19 mouse cellular contexts compared by ENCODE assay signal in genomic region chr4:101220946-101221345, GRCm38 (mm10). TPM values are rescaled to one million over a fixed set of nuclear protein-coding genes. Genes with fewer than 3 reads are reported as not detected.
A peak's percentile ranks its signal among the peaks of the same experiment; 100 is the strongest.
DNase-seq lines count a peak whose midpoint lies in the region; ATAC-seq and TF ChIP-seq lines count a peak whose summit lies in the region.
"Had no signal": no experiment of that assay in that cellular context is flagged by ENCODE, and none has a peak within 500 bp of the region (broad histone marks: within the 10 kb centered on the region; RNA-seq: fewer than 3 reads in every experiment).

No protein-coding gene starts in this region.

- no peak for TF ChIP-seq RAD21 in MEL (IDR thresholded peaks at IDR 0.05; ENCODE audit: low read depth, low read length)

- intact Hi-C loops in left cerebral cortex, postnatal 4 days (cut with DNase I) = no loop called here

- H3K4me1 ChIP-seq in heart, embryonic 15.5 days (replicated peaks) = peaks cover 22% of the 10 kb centered on the region
- H3K4me1 ChIP-seq in heart, embryonic 12.5 days (replicated peaks) = peaks cover 7% of the 10 kb centered on the region
- H3K4me1 ChIP-seq in liver, adult 2 months (ENCODE audit: control insufficient read depth, insufficient read depth, low read length) = peaks cover 35% of the 10 kb centered on the region
- peaks cover 3 to 10% of the 10 kb centered on the region in 2 experiments for H3K4me1 ChIP-seq in MEL (ENCODE audit: control insufficient read depth in 1 of 2, insufficient read depth in 2 of 2, low read length in 2 of 2)
- H3K4me1 ChIP-seq: intestine, embryonic 15.5 days; limb, embryonic 12.5 days had no signal

- no peak for ATAC-seq in heart, embryonic 15.5 days (replicated peaks; ENCODE audit: insufficient number of reproducible peaks, insufficient read depth, low FRiP score, low read depth)
- no peak for ATAC-seq in heart, embryonic 12.5 days (ENCODE audit: insufficient number of reproducible peaks, low FRiP score)
- ATAC-seq: hindbrain, embryonic 16.5 days; intestine, embryonic 15.5 days had no signal

- peaks cover 45% of the 10 kb centered on the region; the same call in 1 of the 2 replicates for H3K79me2 ChIP-seq in liver, adult 2 months (ENCODE audit: control insufficient read depth, insufficient read depth, low read length)
- peaks cover 14% of the 10 kb centered on the region; the same call in 1 of the 2 replicates for H3K79me2 ChIP-seq in MEL (ENCODE audit: control insufficient read depth, insufficient read depth, low read length, poor library complexity)

- no peaks in the 10 kb centered on the region for H3K9me3 ChIP-seq in heart, embryonic 15.5 days (replicated peaks)
- no peaks in the 10 kb centered on the region for H3K9me3 ChIP-seq in heart, embryonic 12.5 days (replicated peaks)
- H3K9me3 ChIP-seq in MEL (replicated peaks; ENCODE audit: insufficient read depth, low read length) = no peaks in the 10 kb centered on the region
- H3K9me3 ChIP-seq: hindbrain, embryonic 10.5 days; intestine, embryonic 15.5 days; limb, embryonic 12.5 days; stomach, embryonic 15.5 days had no signal

- no peak overlapping the region for H3K9ac ChIP-seq in heart, embryonic 15.5 days
- H3K9ac ChIP-seq in heart, embryonic 12.5 days = no peak overlapping the region
- no peak overlapping the region for H3K9ac ChIP-seq in liver, adult 2 months (ENCODE audit: low read depth, low read length)
- no peak overlapping the region for H3K9ac ChIP-seq in MEL (ENCODE audit: control insufficient read depth, low read depth, low read length, poor library complexity, severe bottlenecking)
- H3K9ac ChIP-seq: intestine, embryonic 15.5 days; limb, embryonic 12.5 days; stomach, embryonic 15.5 days had no signal

- no peak overlapping the region for H3K4me3 ChIP-seq in heart, embryonic 15.5 days
- H3K4me3 ChIP-seq in heart, embryonic 12.5 days = no peak overlapping the region
- no peak overlapping the region for H3K4me3 ChIP-seq in liver, adult 2 months (ENCODE audit: insufficient read depth, low read depth, low read length)
- no peak overlapping the region for H3K4me3 ChIP-seq in MEL (ENCODE audit: control insufficient read depth in 1 of 2, insufficient read depth in 1 of 2, low read depth in 2 of 2, low read length in 2 of 2)
- H3K4me3 ChIP-seq: hindbrain, embryonic 10.5 days; intestine, embryonic 15.5 days; limb, embryonic 12.5 days; stomach, embryonic 15.5 days had no signal

- no peak for TF ChIP-seq CTCF in liver, adult 2 months (IDR thresholded peaks at IDR 0.05; ENCODE audit: low read depth, low read length)
- TF ChIP-seq CTCF in MEL (IDR thresholded peaks at IDR 0.05 in 2 of 3, conservative IDR thresholded peaks at IDR 0.05 in 1 of 3; ENCODE audit: control insufficient read depth in 1 of 3, insufficient read depth in 1 of 3, low read depth in 2 of 3, low read length in 3 of 3, poor library complexity in 1 of 3, severe bottlenecking in 1 of 3) = no peak

- no peaks in the 10 kb centered on the region for H3K36me3 ChIP-seq in heart, embryonic 15.5 days
- H3K36me3 ChIP-seq in heart, embryonic 12.5 days = no peaks in the 10 kb centered on the region
- H3K36me3 ChIP-seq in liver, adult 2 months (ENCODE audit: control insufficient read depth, insufficient read depth, low read length) = no peaks in the 10 kb centered on the region
- H3K36me3 ChIP-seq in MEL (ENCODE audit: control insufficient read depth in 1 of 2, insufficient read depth in 2 of 2, low read length in 2 of 2) = peaks cover 0 to 17% of the 10 kb centered on the region in 2 experiments; a peak in 2 of 4 replicates
- H3K36me3 ChIP-seq: hindbrain, embryonic 10.5 days; intestine, embryonic 15.5 days; limb, embryonic 12.5 days; stomach, embryonic 15.5 days had no signal

- DNase-seq in liver, adult 2 months (ENCODE audit: extremely low read depth, low read depth, low spot score) = no peak
- DNase-seq in liver (no peak), 416B (ENCODE audit: low read depth) (peak; percentile 82), MEL (ENCODE audit: low read depth, low spot score) (peak; percentile 72)
- DNase-seq in left cerebral cortex, postnatal 4 days = no peak
- no peak for DNase-seq in layer of hippocampus, adult 8-10 months (ENCODE audit: low spot score in 2 of 2)
- DNase-seq: adrenal gland, postnatal 25 days; cerebellum, adult 11 months; cerebellum, adult 9-11 months; kidney, adult 8-10 months; thymus, postnatal 25 days had no signal

- TF ChIP-seq POLR2A in liver, adult 2 months (IDR thresholded peaks at IDR 0.05; ENCODE audit: extremely low read depth, insufficient read depth, low read length) = no peak
- no peak for TF ChIP-seq POLR2A in MEL (IDR thresholded peaks at IDR 0.05; ENCODE audit: control insufficient read depth in 1 of 2, insufficient read depth in 1 of 2, low read depth in 1 of 2, low read length in 2 of 2, poor library complexity in 1 of 2)

- no peaks in the 10 kb centered on the region for H3K27me3 ChIP-seq in heart, embryonic 15.5 days
- no peaks in the 10 kb centered on the region for H3K27me3 ChIP-seq in heart, embryonic 12.5 days (replicated peaks)
- no peaks in the 10 kb centered on the region for H3K27me3 ChIP-seq in liver, adult 2 months (ENCODE audit: control insufficient read depth, insufficient read depth, low read length)
- H3K27me3 ChIP-seq in MEL (ENCODE audit: control insufficient read depth in 1 of 2, insufficient read depth in 2 of 2, low read length in 2 of 2) = no peaks in the 10 kb centered on the region
- H3K27me3 ChIP-seq: intestine, embryonic 15.5 days; limb, embryonic 12.5 days; stomach, embryonic 15.5 days had no signal

- no peak for TF ChIP-seq EP300 in MEL (IDR thresholded peaks at IDR 0.05; ENCODE audit: low read depth in 1 of 2, low read length in 2 of 2)

- peak overlapping the region; percentile 42; the same call in 1 of the 2 replicates for H3K27ac ChIP-seq in heart, embryonic 15.5 days
- H3K27ac ChIP-seq in heart, embryonic 12.5 days (ENCODE audit: poor library complexity, severe bottlenecking) = no peak overlapping the region
- H3K27ac ChIP-seq in liver, adult 2 months (replicated peaks; ENCODE audit: insufficient read depth, low read depth, low read length) = peak overlapping the region; percentile 30; the same call in 1 of the 2 replicates
- H3K27ac ChIP-seq in MEL (ENCODE audit: control insufficient read depth, low read depth, low read length) = no peak overlapping the region
- H3K27ac ChIP-seq: hindbrain, embryonic 10.5 days; intestine, embryonic 15.5 days; limb, embryonic 12.5 days; stomach, embryonic 15.5 days had no signal

- WGBS in heart, embryonic 15.5 days = 35% methylated on average over 2 of the region's 2 CpGs
- 64% methylated on average over 2 of the region's 2 CpGs for WGBS in heart, embryonic 12.5 days
- WGBS in liver, adult 2 months = 51% methylated on average over 2 of the region's 2 CpGs

- no peak overlapping the region for H3K4me2 ChIP-seq in heart, embryonic 15.5 days
- no peak overlapping the region for H3K4me2 ChIP-seq in heart, embryonic 12.5 days
- H3K4me2 ChIP-seq: intestine, embryonic 15.5 days; limb, embryonic 12.5 days; midbrain, embryonic 11.5 days; stomach, embryonic 15.5 days had no signal

TF ChIP-seq in MEL, 35 proteins besides CTCF, POLR2A, EP300 and RAD21:
- TF ChIP-seq ZMIZ1 (IDR thresholded peaks at IDR 0.05; ENCODE audit: low read depth, low read length) (no peak), TAL1 (IDR thresholded peaks at IDR 0.05; ENCODE audit: low read length) (no peak), GABPA (IDR thresholded peaks at IDR 0.05; ENCODE audit: low read depth, low read length) (no peak), USF1 (IDR thresholded peaks at IDR 0.05; ENCODE audit: low read depth, low read length) (no peak), MYC (IDR thresholded peaks at IDR 0.05; ENCODE audit: low read depth, low read length) (no peak), GATA1 (IDR thresholded peaks at IDR 0.05; ENCODE audit: low read depth, low read length) (no peak), SMC3 (IDR thresholded peaks at IDR 0.05; ENCODE audit: low read depth, low read length) (no peak), CHD2 (IDR thresholded peaks at IDR 0.05; ENCODE audit: low read length) (no peak), MEF2A (IDR thresholded peaks at IDR 0.05; ENCODE audit: extremely low read depth, insufficient replicate concordance, low read depth, low read length, poor library complexity, severe bottlenecking) (no peak), RCOR1 (IDR thresholded peaks at IDR 0.05; ENCODE audit: low read depth, low read length) (no peak)

RNA-seq across cellular contexts. Expression of gene Jak1, which starts 44.1 kb away (rescaled TPM):
- polyA plus RNA-seq in heart, embryonic 15.5 days (2015; fragmentation: Nextera tagmentation; extraction: Ambion mirVana) = 53.2 and 61.4 TPM in 2 replicates
- polyA plus RNA-seq in heart, embryonic 12.5 days (2016; fragmentation: Nextera tagmentation; extraction: Ambion mirVana) = 69.1 and 77.0 TPM in 2 replicates
- total RNA-seq in liver, adult 2 months (2014; rRNA removed) = 67.0 and 67.1 TPM in 2 replicates
- polyA plus RNA-seq in liver, adult 2 months (2012; rRNA removed) = 19.2 and 21.7 TPM in 2 replicates
- 35.0 and 37.3 TPM in 2 replicates for total RNA-seq in MEL (2012; rRNA removed)
- 10 to 100 TPM in 1 of 2 experiments, not detected in 1; 41.9 TPM for polyA plus RNA-seq in MEL (2012; ENCODE audit: insufficient read depth in 1 of 2, insufficient read length in 2 of 2, low read depth in 1 of 2, low replicate concordance in 2 of 2, missing spikeins in 1 of 2)
- total RNA-seq in left cerebral cortex, postnatal 4 days (2021) = 100 to 1,000 TPM; 103 to 106 TPM
- total RNA-seq in layer of hippocampus, adult 8-10 months (2022) = 100 to 1,000 TPM; 118 to 133 (median 127) TPM

Comparison
In these comparisons a context has a peak if more than half of its experiments do, and no peak if none do; other contexts are left out.
1. H3K27ac ChIP-seq: peak in heart, embryonic 15.5 days (single experiment) and liver, adult 2 months (single experiment); none in heart, embryonic 12.5 days (single experiment) and MEL (single experiment).
2. DNase-seq: peak in 416B (single experiment) and MEL (single experiment); none in liver, adult 2 months (single experiment), liver (single experiment), left cerebral cortex, postnatal 4 days (single experiment) and layer of hippocampus, adult 8-10 months (0 of 2).